Mouse (Mus musculus) brown adipose tissue, adult 24 weeks (tissue): ENCODE results near the gene Otol1. TPM values are rescaled to one million over a fixed set of nuclear protein-coding genes. Genes with fewer than 3 reads are reported as not detected.

Experiments used
- polyA plus RNA-seq: library from polyadenylated mRNA; stranded (reverse); fragments of >200 nt; gene quantifications from 2 replicates; pipeline ENCODE4 v1.2.4, GENCODE M21; 2012; ENCODE audit not compliant: missing spikeins, insufficient read depth, insufficient read length

Gene Otol1
- polyA plus RNA-seq, 1 experiment = not detected

Other genes with a start within 250 kb of the Otol1 start
- gene Sptssb, start 147.7 kb upstream of the Otol1 start, polyA plus RNA-seq = not detected in 2 replicates